Mouse (Mus musculus) kidney, adult 10 weeks (tissue): ENCODE measurements around the gene Olfr1057. TPM values are rescaled to one million over a fixed set of nuclear protein-coding genes. Genes with fewer than 3 reads are reported as not detected.

ENCODE experiments used
- polyA plus RNA-seq: library from polyadenylated mRNA; stranded (reverse); fragments of 350-450 nt; fragmentation: Illumina TruSeq; extraction: RNeasy Lipid Tissue Mini Kit (QIAGEN cat#74804); gene quantifications from one replicate; pipeline ENCODE4 v1.2.3, GENCODE M21; 2014; ENCODE audit warnings: low read depth, low replicate concordance

Gene Olfr1057
- not detected for polyA plus RNA-seq

GRCm38 (mm10) chr2:86378293-86378692 lies at the start of gene Olfr1057:
Gene Olfr1057 (minus strand): TSS chr2:86378393.

GRCm38 (mm10) chr2:86426649-86427048 lies 48.5 kb upstream of the Olfr1057 start, which contains the start of gene Olfr1062:
Gene Olfr1062 (minus strand): TSS chr2:86426749.

DNA sequence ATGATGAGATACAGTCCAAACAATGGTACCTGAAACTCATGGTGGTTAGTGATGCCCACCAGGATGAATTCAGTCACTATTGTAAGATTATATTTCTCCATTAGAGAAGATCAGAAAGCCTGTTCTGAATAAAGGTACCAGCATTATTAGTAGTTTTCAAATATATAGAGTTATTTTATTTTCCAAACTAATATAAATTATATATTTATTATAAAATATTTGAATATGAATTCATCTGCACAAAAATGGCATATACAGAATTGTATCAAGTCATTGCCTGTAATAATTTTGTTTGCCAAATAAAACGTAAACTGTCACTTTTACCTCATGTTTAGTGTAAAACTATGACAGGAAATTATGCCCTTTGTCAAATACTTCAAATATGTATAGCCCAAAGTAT lies 35.8 kb upstream of the Olfr1057 start, which contains the start of gene Olfr1061:
Olfr1061 (minus strand) TSS at position 101 of the 400 bp plus-strand sequence.

DNA sequence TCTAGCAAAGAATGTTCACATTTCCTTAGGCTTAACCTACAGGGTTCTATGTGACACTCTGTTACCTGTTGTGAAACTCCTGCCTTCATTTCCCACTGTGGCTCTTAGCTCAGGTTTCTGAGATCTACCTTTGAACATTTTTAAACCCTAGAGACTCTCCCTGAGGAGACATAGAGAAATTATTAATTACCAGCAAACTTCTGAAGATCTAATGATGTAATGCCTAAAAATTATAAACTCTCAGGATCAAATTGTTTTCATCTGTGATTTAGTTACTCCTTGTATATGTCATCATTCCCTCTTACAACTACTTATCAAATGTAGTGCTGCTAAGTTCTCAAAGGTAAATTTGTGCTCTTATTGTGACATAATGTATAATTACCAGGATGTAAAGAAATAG lies 10.3 kb upstream of the Olfr1057 start, which contains the start of gene Olfr1058:
Olfr1058 (minus strand) TSS at position 101 of the 400 bp plus-strand sequence.

GRCm38 (mm10) chr2:86362369-86362768 lies 15.8 kb downstream of the Olfr1057 start, which contains the start of gene Olfr1056:
Gene Olfr1056 (minus strand): TSS chr2:86362469.

DNA sequence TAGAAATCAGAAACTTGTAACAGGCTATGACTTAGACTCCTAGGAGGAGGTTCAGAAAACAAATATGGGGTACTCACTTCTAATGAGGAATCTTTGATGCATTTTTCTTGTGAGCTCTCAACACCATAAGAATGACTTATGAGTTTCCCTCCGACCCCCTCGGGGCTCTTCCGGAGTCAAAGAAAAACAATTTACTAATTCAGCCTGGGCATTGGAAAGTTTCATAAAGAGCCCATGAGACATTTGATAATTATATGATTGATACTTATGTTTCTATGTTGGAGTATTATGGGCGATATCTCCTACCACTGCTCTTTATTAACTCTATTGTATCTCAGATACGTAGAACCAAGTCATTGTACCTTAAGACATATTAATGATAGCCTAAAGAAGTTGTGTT lies 28.0 kb downstream of the Olfr1057 start, which contains the start of gene Olfr1055:
Olfr1055 (minus strand) TSS at position 101 of the 400 bp plus-strand sequence.

DNA sequence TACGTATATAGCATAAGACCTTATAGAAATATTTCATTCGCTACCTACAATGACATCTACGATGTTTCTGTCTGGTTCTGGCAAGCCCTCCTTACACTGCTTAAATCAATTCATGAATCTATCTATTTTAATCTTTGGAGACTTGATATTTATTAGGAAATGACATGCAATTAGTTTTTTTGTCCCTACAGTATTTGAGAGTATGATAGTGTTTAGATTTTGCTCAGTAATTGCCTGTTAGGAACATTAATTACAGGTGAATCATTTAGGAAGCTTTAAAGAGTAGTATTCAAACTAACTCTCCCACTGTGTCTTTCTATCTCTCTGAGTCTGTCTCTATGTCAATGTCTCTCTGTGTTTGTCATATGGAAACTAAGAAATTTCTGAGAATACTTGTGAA lies 42.9 kb downstream of the Olfr1057 start, which contains the start of gene Olfr1054:
Olfr1054 (minus strand) TSS at position 101 of the 400 bp plus-strand sequence.

Other genes starting within 250 kb of the Olfr1057 start
- not detected for gene Olfr1039, start 242.5 kb downstream of the Olfr1057 start, polyA plus RNA-seq
- not detected for gene Olfr1040, start 231.7 kb downstream of the Olfr1057 start, polyA plus RNA-seq
- gene Olfr1042, start 216.6 kb downstream of the Olfr1057 start, polyA plus RNA-seq: not detected
- not detected for gene Olfr1043, start 210.9 kb downstream of the Olfr1057 start, polyA plus RNA-seq
- not detected for gene Olfr1044, start 200.6 kb downstream of the Olfr1057 start, polyA plus RNA-seq
- not detected for gene Olfr52, start 192.7 kb downstream of the Olfr1057 start, polyA plus RNA-seq
- not detected for gene Olfr1045, start 175.4 kb downstream of the Olfr1057 start, polyA plus RNA-seq
- not detected for gene Olfr1046, start 159.1 kb downstream of the Olfr1057 start, polyA plus RNA-seq
- not detected for gene Olfr1047, start 147.0 kb downstream of the Olfr1057 start, polyA plus RNA-seq
- not detected for gene Olfr1048, start 138.1 kb downstream of the Olfr1057 start, polyA plus RNA-seq
- gene Olfr1049, start 120.1 kb downstream of the Olfr1057 start, polyA plus RNA-seq: not detected
- gene Olfr1051, start 99.3 kb downstream of the Olfr1057 start, polyA plus RNA-seq: not detected
- not detected for gene Olfr1052, start 85.9 kb downstream of the Olfr1057 start, polyA plus RNA-seq
- gene Olfr1053, start 63.1 kb downstream of the Olfr1057 start, polyA plus RNA-seq: not detected
- gene Olfr1054, start 43.0 kb downstream of the Olfr1057 start, polyA plus RNA-seq: not detected
- not detected for gene Olfr1055, start 28.1 kb downstream of the Olfr1057 start, polyA plus RNA-seq
- not detected for gene Olfr1056, start 15.9 kb downstream of the Olfr1057 start, polyA plus RNA-seq
- gene Olfr1058, start 10.2 kb upstream of the Olfr1057 start, polyA plus RNA-seq: not detected
- not detected for gene Olfr1061, start 35.7 kb upstream of the Olfr1057 start, polyA plus RNA-seq
- gene Olfr1062, start 48.4 kb upstream of the Olfr1057 start, polyA plus RNA-seq: not detected
- gene Olfr1065, start 72.2 kb upstream of the Olfr1057 start, polyA plus RNA-seq: not detected
- gene Olfr1066, start 77.9 kb upstream of the Olfr1057 start, polyA plus RNA-seq: not detected
- not detected for gene Olfr228, start 109.0 kb upstream of the Olfr1057 start, polyA plus RNA-seq
- not detected for gene Olfr1076, start 130.1 kb upstream of the Olfr1057 start, polyA plus RNA-seq
- gene Olfr1079, start 164.1 kb upstream of the Olfr1057 start, polyA plus RNA-seq: not detected
- not detected for gene Olfr1080, start 179.8 kb upstream of the Olfr1057 start, polyA plus RNA-seq
- gene Olfr1082, start 220.6 kb upstream of the Olfr1057 start, polyA plus RNA-seq: not detected